Mouse (Mus musculus): ENCODE measurements around the gene Slc31a2. TPM values are rescaled to one million over a fixed set of nuclear protein-coding genes. Genes with fewer than 3 reads are reported as not detected.

Gene Slc31a2
- polyA plus RNA-seq, 1 experiment from 2014 or later, result 10.9 TPM

GRCm38 (mm10) chr4:62286992-62287900 lies 24.9 kb downstream of the Slc31a2 start:
- no peak for ATAC-seq (ENCODE audit: low read depth)
- Histone ChIP-seq H3K27me3 (ENCODE audit: control insufficient read depth, insufficient read depth, low read length) (no peaks in the 10 kb centered on the region), H3K36me3 (ENCODE audit: control insufficient read depth, insufficient read depth, low read length) (no peaks in the 10 kb centered on the region), H3K4me3 (ENCODE audit: low read depth, low read length) (peak overlapping the region; percentile 68), H3K27ac (ENCODE audit: low read depth, low read length) (no peak overlapping the region), H3K9me3 (ENCODE audit: control insufficient read depth, low read length) (no peaks in the 10 kb centered on the region), H3K4me1 (ENCODE audit: control insufficient read depth, insufficient read depth, low read length) (no peaks in the 10 kb centered on the region), H3K4me2 (ENCODE audit: low read depth, low read length) (peak overlapping the region; percentile 69), H3K9ac (replicated peaks; ENCODE audit: low read depth, low read length) (peak overlapping the region; percentile 73)
- 4% methylated on average over 12 of the region's 12 CpGs for WGBS

- H3K9ac ChIP-seq (replicated peaks; ENCODE audit: low read depth, low read length), result no peak overlapping the region
- no peaks in the 10 kb centered on the region for H3K4me1 ChIP-seq (ENCODE audit: control insufficient read depth, insufficient read depth, low read length)
- 96% methylated on average over 7 of the region's 7 CpGs for WGBS
- H3K4me2 ChIP-seq (ENCODE audit: low read depth, low read length), result no peak overlapping the region
- H3K4me3 ChIP-seq (ENCODE audit: low read depth, low read length), result no peak overlapping the region
- H3K27ac ChIP-seq (ENCODE audit: low read depth, low read length), result no peak overlapping the region
- no peaks in the 10 kb centered on the region for H3K9me3 ChIP-seq (ENCODE audit: control insufficient read depth, low read length)
- no peaks in the 10 kb centered on the region for H3K36me3 ChIP-seq (ENCODE audit: control insufficient read depth, insufficient read depth, low read length)
- ATAC-seq (ENCODE audit: low read depth), result no peak
- H3K27me3 ChIP-seq (ENCODE audit: control insufficient read depth, insufficient read depth, low read length), result no peaks in the 10 kb centered on the region
Observed at GRCm38 (mm10) chr4:62289226-62289625, 26.9 kb downstream of the Slc31a2 start.

- ATAC-seq (ENCODE audit: low read depth), result no peak
- Histone ChIP-seq H3K27ac (ENCODE audit: low read depth, low read length) (no peak overlapping the region), H3K4me1 (ENCODE audit: control insufficient read depth, insufficient read depth, low read length) (no peaks in the 10 kb centered on the region), H3K36me3 (ENCODE audit: control insufficient read depth, insufficient read depth, low read length) (no peaks in the 10 kb centered on the region), H3K4me2 (ENCODE audit: low read depth, low read length) (no peak overlapping the region), H3K9me3 (ENCODE audit: control insufficient read depth, low read length) (no peaks in the 10 kb centered on the region), H3K27me3 (ENCODE audit: control insufficient read depth, insufficient read depth, low read length) (no peaks in the 10 kb centered on the region), H3K9ac (replicated peaks; ENCODE audit: low read depth, low read length) (no peak overlapping the region), H3K4me3 (ENCODE audit: low read depth, low read length) (no peak overlapping the region)
- WGBS, result 91% methylated on average over 9 of the region's 9 CpGs
Observed at GRCm38 (mm10) chr4:62290816-62291505, 28.6 kb downstream of the Slc31a2 start.

GRCm38 (mm10) chr4:62292461-62293180 lies 30.3 kb downstream of the Slc31a2 start:
- Histone ChIP-seq H3K27ac (ENCODE audit: low read depth, low read length) (no peak overlapping the region), H3K4me1 (ENCODE audit: control insufficient read depth, insufficient read depth, low read length) (no peaks in the 10 kb centered on the region), H3K27me3 (ENCODE audit: control insufficient read depth, insufficient read depth, low read length) (no peaks in the 10 kb centered on the region), H3K9ac (replicated peaks; ENCODE audit: low read depth, low read length) (no peak overlapping the region), H3K9me3 (ENCODE audit: control insufficient read depth, low read length) (no peaks in the 10 kb centered on the region), H3K4me2 (ENCODE audit: low read depth, low read length) (no peak overlapping the region), H3K4me3 (ENCODE audit: low read depth, low read length) (no peak overlapping the region), H3K36me3 (ENCODE audit: control insufficient read depth, insufficient read depth, low read length) (peaks cover 10% of the 10 kb centered on the region; the same call in 1 of the 2 replicates)
- peak; percentile 30; the same call in 1 of the 2 replicates for ATAC-seq (ENCODE audit: low read depth)
- 14% methylated on average over 8 of the region's 8 CpGs for WGBS

GRCm38 (mm10) chr4:62293219-62293861 lies 31.0 kb downstream of the Slc31a2 start:
- Histone ChIP-seq H3K27ac (ENCODE audit: low read depth, low read length) (no peak overlapping the region), H3K9ac (replicated peaks; ENCODE audit: low read depth, low read length) (no peak overlapping the region), H3K4me3 (ENCODE audit: low read depth, low read length) (no peak overlapping the region), H3K4me2 (ENCODE audit: low read depth, low read length) (no peak overlapping the region), H3K27me3 (ENCODE audit: control insufficient read depth, insufficient read depth, low read length) (no peaks in the 10 kb centered on the region), H3K4me1 (ENCODE audit: control insufficient read depth, insufficient read depth, low read length) (no peaks in the 10 kb centered on the region), H3K9me3 (ENCODE audit: control insufficient read depth, low read length) (no peaks in the 10 kb centered on the region), H3K36me3 (ENCODE audit: control insufficient read depth, insufficient read depth, low read length) (peaks cover 18% of the 10 kb centered on the region)
- 0 out of 2 replicates have a peak, but pooled peaks have one; percentile 5 for ATAC-seq (ENCODE audit: low read depth)
- 28% methylated on average over 10 of the region's 10 CpGs for WGBS

GRCm38 (mm10) chr4:62294741-62295140 lies 32.4 kb downstream of the Slc31a2 start:
- Histone ChIP-seq H3K4me3 (ENCODE audit: low read depth, low read length) (no peak overlapping the region), H3K4me2 (ENCODE audit: low read depth, low read length) (no peak overlapping the region), H3K36me3 (ENCODE audit: control insufficient read depth, insufficient read depth, low read length) (peaks cover 25% of the 10 kb centered on the region), H3K27ac (ENCODE audit: low read depth, low read length) (no peak overlapping the region), H3K4me1 (ENCODE audit: control insufficient read depth, insufficient read depth, low read length) (no peaks in the 10 kb centered on the region), H3K27me3 (ENCODE audit: control insufficient read depth, insufficient read depth, low read length) (no peaks in the 10 kb centered on the region), H3K9ac (replicated peaks; ENCODE audit: low read depth, low read length) (no peak overlapping the region), H3K9me3 (ENCODE audit: control insufficient read depth, low read length) (no peaks in the 10 kb centered on the region)
- no peak for ATAC-seq (ENCODE audit: low read depth)
- WGBS, result 96% methylated on average over 1 of the region's 1 CpGs

- WGBS, result 80% methylated on average over 3 of the region's 3 CpGs
- Histone ChIP-seq H3K27me3 (ENCODE audit: control insufficient read depth, insufficient read depth, low read length) (no peaks in the 10 kb centered on the region), H3K4me3 (ENCODE audit: low read depth, low read length) (no peak overlapping the region), H3K27ac (ENCODE audit: low read depth, low read length) (no peak overlapping the region), H3K4me2 (ENCODE audit: low read depth, low read length) (no peak overlapping the region), H3K9me3 (ENCODE audit: control insufficient read depth, low read length) (no peaks in the 10 kb centered on the region), H3K36me3 (ENCODE audit: control insufficient read depth, insufficient read depth, low read length) (peaks cover 36% of the 10 kb centered on the region), H3K9ac (replicated peaks; ENCODE audit: low read depth, low read length) (no peak overlapping the region), H3K4me1 (ENCODE audit: control insufficient read depth, insufficient read depth, low read length) (no peaks in the 10 kb centered on the region)
- no peak for ATAC-seq (ENCODE audit: low read depth)
Observed at GRCm38 (mm10) chr4:62297280-62298130, 35.1 kb downstream of the Slc31a2 start.

- H3K4me1 ChIP-seq (ENCODE audit: control insufficient read depth, insufficient read depth, low read length), result no peaks in the 10 kb centered on the region
- ATAC-seq (ENCODE audit: low read depth), result no peak
- H3K27me3 ChIP-seq (ENCODE audit: control insufficient read depth, insufficient read depth, low read length), result no peaks in the 10 kb centered on the region
- peaks cover 54% of the 10 kb centered on the region for H3K36me3 ChIP-seq (ENCODE audit: control insufficient read depth, insufficient read depth, low read length)
- no peak overlapping the region for H3K27ac ChIP-seq (ENCODE audit: low read depth, low read length)
- H3K9me3 ChIP-seq (ENCODE audit: control insufficient read depth, low read length), result no peaks in the 10 kb centered on the region
- H3K4me3 ChIP-seq (ENCODE audit: low read depth, low read length), result no peak overlapping the region
- WGBS, result 93% methylated on average over 2 of the region's 2 CpGs
- H3K9ac ChIP-seq (replicated peaks; ENCODE audit: low read depth, low read length), result no peak overlapping the region
- no peak overlapping the region for H3K4me2 ChIP-seq (ENCODE audit: low read depth, low read length)
Observed at GRCm38 (mm10) chr4:62300001-62300400, 37.6 kb downstream of the Slc31a2 start.

Data from neural tube, embryonic 14.5 days (tissue).